Mouse (Mus musculus) erythroblast, embryonic 14.5 days (primary cell): ENCODE results near the gene Slc44a3.

Experiments used
- GATA1 ChIP-seq: IDR thresholded peaks from 2 replicates; pipeline ENCODE4 v1.6.1; 2012; ENCODE audit warnings: low read length, inconsistent platforms, mixed read lengths
- TAL1 ChIP-seq: IDR thresholded peaks from 3 replicates; pipeline ENCODE4 v1.6.1; 2012; ENCODE audit warnings: low read length, inconsistent platforms, mixed read lengths

DNA sequence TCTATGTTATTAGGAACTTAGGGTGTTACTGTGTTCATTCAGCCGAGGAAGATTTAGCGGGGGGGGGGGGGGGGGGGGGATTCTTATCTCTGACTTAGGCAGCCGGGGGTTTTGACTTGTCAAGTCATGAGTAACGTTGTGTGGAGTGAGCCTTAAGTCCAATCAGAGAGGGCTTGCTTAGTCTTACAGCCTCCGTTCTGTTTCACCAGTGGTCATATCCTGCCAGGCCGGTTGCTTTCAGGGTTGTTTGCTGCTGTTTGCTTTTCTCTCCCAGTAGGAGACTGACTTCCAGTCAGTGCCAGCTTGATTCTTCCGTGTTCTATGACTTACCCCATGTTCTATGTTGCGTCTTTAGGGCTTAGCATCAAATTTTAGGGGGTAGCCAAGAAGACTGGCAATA lies 85.8 kb downstream of the Slc44a3 start:
- no peak for TF ChIP-seq GATA1
- no peak for TF ChIP-seq TAL1
